Mouse (Mus musculus): ENCODE results near the gene Plk1. TPM values are rescaled to one million over a fixed set of nuclear protein-coding genes. Genes with fewer than 3 reads are reported as not detected.

The Plk1 gene
- total RNA-seq, 1 experiment: 73.8 TPM

GRCm38 (mm10) chr7:122208276-122209021 is 49.2 kb downstream of the Plk1 start:
- H3K4me3 ChIP-seq (ENCODE audit: insufficient read depth in 1 of 2, low read depth in 1 of 2, low read length in 2 of 2, poor library complexity in 1 of 2, severe bottlenecking in 1 of 2): no peak overlapping the region
- no peak overlapping the region for H3K27ac ChIP-seq (ENCODE audit: insufficient read depth, low read depth, low read length, poor library complexity, severe bottlenecking)
- H3K9me3 ChIP-seq (ENCODE audit: control insufficient read depth, insufficient read depth, low read depth, low read length): no peaks in the 10 kb centered on the region
- DNase-seq (ENCODE audit: low read depth, low spot score): no peak
- in situ Hi-C loops (cut with MboI; ENCODE audit: low sequenced_read_pairs in 2 of 2, unreplicated experiment in 2 of 2): no loop called here
- TF ChIP-seq ZNF384 (IDR thresholded peaks at IDR 0.05; ENCODE audit: low read depth, low read length) (no peak), MAFK (IDR thresholded peaks at IDR 0.05; ENCODE audit: insufficient read depth, low read depth, low read length) (no peak), ZC3H11A (IDR thresholded peaks at IDR 0.05; ENCODE audit: borderline replicate concordance, low read depth, low read length) (no peak), CHD2 (IDR thresholded peaks at IDR 0.05; ENCODE audit: low read depth, low read length) (no peak), HCFC1 (IDR thresholded peaks at IDR 0.05; ENCODE audit: borderline replicate concordance, insufficient read depth, low read length) (no peak)
- no peak overlapping the region for H3K9ac ChIP-seq (ENCODE audit: insufficient read depth, low read depth, low read length, poor library complexity, severe bottlenecking)
- H3K4me1 ChIP-seq (ENCODE audit: control insufficient read depth in 2 of 2, insufficient read depth in 2 of 2, low read length in 2 of 2, poor library complexity in 1 of 2): no peaks in the 10 kb centered on the region
- no peaks in the 10 kb centered on the region for H3K36me3 ChIP-seq (ENCODE audit: control insufficient read depth, insufficient read depth, low read length, poor library complexity, severe bottlenecking)

DNA sequence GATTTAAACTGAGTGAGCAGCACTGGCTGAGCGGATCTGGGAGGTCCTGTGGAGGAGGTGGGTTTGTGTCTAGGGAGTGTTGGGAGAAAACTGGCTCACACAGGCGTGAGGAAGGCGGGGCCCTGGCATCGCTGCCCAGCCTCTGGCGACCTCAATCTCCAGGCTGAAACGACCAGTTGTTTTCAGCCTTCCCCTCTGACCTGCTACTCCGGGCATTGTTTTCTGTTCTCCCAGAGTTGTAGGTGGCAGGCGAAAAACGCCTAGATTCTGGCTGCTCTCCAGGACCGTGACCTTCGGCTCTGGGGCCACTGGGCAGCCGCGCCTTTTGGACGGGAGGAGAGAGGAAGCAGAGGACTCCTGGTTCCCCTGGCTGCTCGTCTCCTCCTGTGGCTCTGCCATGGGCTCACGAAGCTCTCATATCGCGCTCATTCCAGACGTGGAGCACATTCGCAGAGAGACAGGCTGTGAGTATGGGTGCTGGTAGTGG is 60.1 kb downstream of the Plk1 start, which contains the start of gene Chp2:
TSS of gene Chp2 (plus strand) at position 182 of the 487 bp plus-strand sequence.
- Histone ChIP-seq H3K9me3 (ENCODE audit: control insufficient read depth, insufficient read depth, low read depth, low read length) (no peaks in the 10 kb centered on the region), H3K36me3 (ENCODE audit: control insufficient read depth, insufficient read depth, low read length, poor library complexity, severe bottlenecking) (no peaks in the 10 kb centered on the region), H3K4me1 (ENCODE audit: control insufficient read depth in 2 of 2, insufficient read depth in 2 of 2, low read length in 2 of 2, poor library complexity in 1 of 2) (no peaks in the 10 kb centered on the region), H3K9ac (ENCODE audit: insufficient read depth, low read depth, low read length, poor library complexity, severe bottlenecking) (no peak within 1 kb of the TSS), H3K27ac (ENCODE audit: insufficient read depth, low read depth, low read length, poor library complexity, severe bottlenecking) (no peak within 1 kb of the TSS), H3K4me3 (ENCODE audit: insufficient read depth in 1 of 2, low read depth in 1 of 2, low read length in 2 of 2, poor library complexity in 1 of 2, severe bottlenecking in 1 of 2) (no peak within 1 kb of the TSS; a peak in 1 of 4 replicates)
- no peak for DNase-seq (ENCODE audit: low read depth, low spot score)
- in situ Hi-C loops (cut with MboI; ENCODE audit: low sequenced_read_pairs in 2 of 2, unreplicated experiment in 2 of 2): no loop called here
- TF ChIP-seq HCFC1 (IDR thresholded peaks at IDR 0.05; ENCODE audit: borderline replicate concordance, insufficient read depth, low read length) (no peak), MAFK (IDR thresholded peaks at IDR 0.05; ENCODE audit: insufficient read depth, low read depth, low read length) (no peak), CHD2 (IDR thresholded peaks at IDR 0.05; ENCODE audit: low read depth, low read length) (no peak), ZNF384 (IDR thresholded peaks at IDR 0.05; ENCODE audit: low read depth, low read length) (no peak), ZC3H11A (IDR thresholded peaks at IDR 0.05; ENCODE audit: borderline replicate concordance, low read depth, low read length) (no peak)

Other genes starting within 250 kb of the Plk1 start
- 17.7 and 19.9 TPM in 2 replicates for gene Cog7, start 177.7 kb upstream of the Plk1 start, total RNA-seq (2012; rRNA removed)
- 68.5 and 71.9 TPM in 2 replicates for gene Gga2, start 138.2 kb upstream of the Plk1 start, total RNA-seq (2012; rRNA removed)
- gene Ubfd1, start 92.3 kb upstream of the Plk1 start, total RNA-seq (2012; rRNA removed): 56.1 and 70.7 TPM in 2 replicates
- gene Ears2, start 92.2 kb upstream of the Plk1 start, total RNA-seq (2012; rRNA removed): 18.6 and 20.5 TPM in 2 replicates
- 113 and 151 TPM in 2 replicates for gene Ndufab1, start 57.6 kb upstream of the Plk1 start, total RNA-seq (2012; rRNA removed)
- gene Palb2, start 26.5 kb upstream of the Plk1 start, total RNA-seq (2012; rRNA removed): 21.0 and 24.4 TPM in 2 replicates
- 34.8 and 46.0 TPM in 2 replicates for gene Dctn5, start 26.4 kb upstream of the Plk1 start, total RNA-seq (2012; rRNA removed)
- gene Ern2, start 26.8 kb downstream of the Plk1 start, total RNA-seq (2012; rRNA removed): 0.11 TPM in 1 of 2 replicates, not detected in the other
- gene Chp2, start 60.1 kb downstream of the Plk1 start, total RNA-seq (2012; rRNA removed): 0.16 TPM in 1 of 2 replicates, not detected in the other
- gene Prkcb, start 129.3 kb downstream of the Plk1 start, total RNA-seq (2012; rRNA removed): 6.1 and 10.6 TPM in 2 replicates

Data from ES-E14 (cell line).